Mouse (Mus musculus) layer of hippocampus, adult 2 months (tissue): ENCODE measurements around the gene Gm28042. TPM values are rescaled to one million over a fixed set of nuclear protein-coding genes. Genes with fewer than 3 reads are reported as not detected.

ENCODE experiments used
- DNase-seq, 2 experiments: peaks; one replicate each; pipeline ENCODE4 v3.0.0; 2022; ENCODE audit warnings: low spot score in 2 of 2
- H3K27ac ChIP-seq: fragments of 200-600 bp; 2 replicates; pipeline ENCODE4 v1.8.1; 2022
- H3K4me3 ChIP-seq: fragments of 200-600 bp; 2 replicates; pipeline ENCODE4 v1.8.1; 2022; ENCODE audit warnings: mild to moderate bottlenecking
- CTCF ChIP-seq: fragments of 200-600 bp; conservative IDR thresholded peaks from 2 replicates; pipeline ENCODE4 v1.8.1; 2022; ENCODE audit warnings: antibody characterized with exemption, mild to moderate bottlenecking, moderate library complexity
- total RNA-seq, 2 experiments: library from RNA; stranded (reverse); gene quantifications; 2 replicates each; pipeline ENCODE4 v1.2.3; 2021

Gm28042 gene
- total RNA-seq, 2 experiments from 2014 or later: 1.1 to 2.4 TPM

DNA sequence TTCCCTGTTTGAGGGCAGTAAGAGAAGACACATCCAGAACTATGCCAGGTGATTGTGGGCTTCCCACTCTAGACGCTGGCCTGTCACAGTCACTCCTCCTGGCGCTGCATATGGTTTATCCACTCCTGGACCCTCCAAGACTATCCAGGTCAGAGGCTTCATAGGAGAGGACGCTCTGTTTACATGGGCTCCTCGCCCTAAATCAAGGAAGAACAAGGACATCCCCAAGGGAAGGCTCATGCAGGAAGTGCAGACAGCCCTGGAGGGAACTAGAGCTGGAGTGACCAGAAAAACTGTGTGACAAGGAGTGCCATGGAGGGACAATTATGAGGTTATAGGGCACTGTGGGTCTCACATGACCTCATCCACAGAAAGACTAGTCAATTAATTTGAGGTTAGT is 29.9 kb upstream of the Gm28042 start:
- no peak for TF ChIP-seq CTCF
- peak overlapping the region; percentile 29; the same call in 1 of the 2 replicates for H3K27ac ChIP-seq

GRCm38 (mm10) chr2:119999731-120000130 is 27.6 kb upstream of the Gm28042 start:
- TF ChIP-seq CTCF: no peak
- Histone ChIP-seq H3K27ac (no peak overlapping the region), H3K4me3 (no peak overlapping the region)
- DNase-seq: no peak

More for the DNA sequence above, 29.9 kb upstream of the Gm28042 start:
- no peak for DNase-seq
- no peak overlapping the region for H3K4me3 ChIP-seq

DNA sequence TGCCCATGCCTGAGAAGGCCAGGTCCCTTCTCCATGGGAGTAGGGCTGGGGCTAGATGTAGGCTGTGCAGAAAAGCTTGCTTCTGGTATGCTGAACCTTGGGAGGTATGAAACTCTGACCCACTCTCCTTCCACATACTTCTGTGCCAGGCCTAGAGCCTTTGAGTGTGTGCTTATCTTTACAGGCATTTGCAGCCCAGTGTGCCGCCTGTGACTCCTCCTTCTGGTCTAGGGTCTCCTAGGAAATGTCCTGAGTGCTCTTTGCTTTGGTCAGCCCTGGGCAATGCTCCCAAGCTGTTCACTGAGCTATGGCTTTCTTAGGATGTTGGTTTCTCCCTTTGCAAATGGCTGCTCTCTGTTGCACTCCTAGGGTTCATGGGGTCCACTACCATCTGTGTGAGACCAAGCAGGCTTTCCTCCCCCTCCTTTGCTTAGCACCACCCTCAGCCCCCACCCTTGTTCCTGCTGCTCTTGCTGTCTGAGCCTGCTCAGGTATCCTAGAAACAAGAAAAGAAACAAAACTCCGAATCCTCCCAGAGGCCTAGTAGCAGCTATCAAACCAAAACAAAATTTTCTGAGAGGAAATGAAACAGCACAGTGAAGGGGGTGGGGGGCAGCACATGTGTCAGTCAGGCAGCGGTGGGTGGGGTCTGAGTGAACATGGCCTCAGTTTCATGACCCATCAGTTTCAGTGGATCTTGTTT is 26.3 kb upstream of the Gm28042 start:
- DNase-seq: no peak
- no peak overlapping the region; the same call in 1 of the 2 replicates for H3K27ac ChIP-seq
- H3K4me3 ChIP-seq: no peak overlapping the region
- no peak for TF ChIP-seq CTCF

DNA sequence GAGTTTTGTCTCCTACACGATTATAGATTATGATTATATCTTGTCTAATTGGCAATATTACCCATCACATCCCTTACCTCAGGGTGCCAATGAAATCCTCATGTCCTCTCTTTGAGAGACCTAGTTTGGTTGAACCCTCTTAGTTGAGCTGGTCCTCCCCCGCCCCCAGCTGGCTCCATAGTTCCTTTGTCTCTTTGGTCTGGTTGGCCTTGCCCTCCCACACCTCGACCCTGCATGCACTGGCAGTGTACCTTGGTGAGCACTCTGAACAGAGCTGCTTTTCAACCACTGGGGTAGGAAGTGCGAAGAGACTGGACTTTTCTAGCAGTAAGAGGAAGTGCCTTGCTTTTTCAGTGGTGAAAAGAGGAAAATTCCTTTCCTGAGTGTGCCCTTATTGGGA is 25.3 kb upstream of the Gm28042 start:
- Histone ChIP-seq H3K4me3 (no peak overlapping the region), H3K27ac (no peak overlapping the region)
- DNase-seq: no peak
- no peak for TF ChIP-seq CTCF

DNA sequence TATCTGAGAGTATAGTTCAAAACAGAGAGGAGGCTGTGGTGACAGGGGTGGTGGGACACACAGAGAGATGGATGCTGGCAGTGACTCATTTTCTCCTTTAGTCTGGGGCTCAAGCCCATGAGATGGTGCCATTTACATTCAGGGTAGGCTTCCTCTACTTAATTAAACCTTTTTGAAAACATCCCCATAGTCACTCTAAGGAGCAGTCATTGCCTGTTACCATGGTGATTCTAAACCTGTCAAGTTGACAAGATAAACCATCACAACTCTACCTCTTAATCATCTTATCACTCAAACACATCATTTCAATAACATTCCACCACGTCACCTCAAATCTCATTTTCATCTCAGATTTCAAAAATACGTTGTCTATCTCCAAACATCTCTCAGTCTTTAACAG is 23.3 kb upstream of the Gm28042 start:
- DNase-seq: no peak
- TF ChIP-seq CTCF: no peak
- no peak overlapping the region for H3K4me3 ChIP-seq
- no peak overlapping the region for H3K27ac ChIP-seq

GRCm38 (mm10) chr2:120006696-120007095 is 20.6 kb upstream of the Gm28042 start:
- no peak for DNase-seq
- no peak for TF ChIP-seq CTCF
- Histone ChIP-seq H3K4me3 (no peak overlapping the region), H3K27ac (no peak overlapping the region)

- no peak overlapping the region for H3K4me3 ChIP-seq
- no peak overlapping the region for H3K27ac ChIP-seq
- TF ChIP-seq CTCF: no peak
- DNase-seq: no peak
Measured at GRCm38 (mm10) chr2:120007680-120008210, 19.5 kb upstream of the Gm28042 start.

DNA sequence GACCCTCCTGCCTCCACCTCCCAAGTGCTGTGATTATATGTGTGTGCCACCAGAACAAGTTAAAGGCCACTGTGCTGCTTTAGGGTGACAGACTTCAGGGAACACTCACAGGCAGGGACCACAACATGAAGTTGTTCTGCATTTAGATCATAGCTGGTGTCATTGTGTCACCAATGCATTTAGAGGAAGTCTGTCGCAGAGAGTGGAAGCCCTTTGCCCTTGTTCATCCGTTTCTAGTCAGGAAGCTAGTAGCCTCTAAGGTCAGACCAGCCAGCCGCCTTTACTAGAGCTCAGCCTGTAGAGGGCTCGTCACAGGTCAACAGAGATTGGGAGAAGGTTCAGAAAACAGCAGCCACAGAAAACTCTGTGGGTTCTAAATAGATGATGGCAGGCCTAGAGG is 18.6 kb upstream of the Gm28042 start:
- no peak for TF ChIP-seq CTCF
- Histone ChIP-seq H3K4me3 (no peak overlapping the region), H3K27ac (no peak overlapping the region)
- no peak for DNase-seq

DNA sequence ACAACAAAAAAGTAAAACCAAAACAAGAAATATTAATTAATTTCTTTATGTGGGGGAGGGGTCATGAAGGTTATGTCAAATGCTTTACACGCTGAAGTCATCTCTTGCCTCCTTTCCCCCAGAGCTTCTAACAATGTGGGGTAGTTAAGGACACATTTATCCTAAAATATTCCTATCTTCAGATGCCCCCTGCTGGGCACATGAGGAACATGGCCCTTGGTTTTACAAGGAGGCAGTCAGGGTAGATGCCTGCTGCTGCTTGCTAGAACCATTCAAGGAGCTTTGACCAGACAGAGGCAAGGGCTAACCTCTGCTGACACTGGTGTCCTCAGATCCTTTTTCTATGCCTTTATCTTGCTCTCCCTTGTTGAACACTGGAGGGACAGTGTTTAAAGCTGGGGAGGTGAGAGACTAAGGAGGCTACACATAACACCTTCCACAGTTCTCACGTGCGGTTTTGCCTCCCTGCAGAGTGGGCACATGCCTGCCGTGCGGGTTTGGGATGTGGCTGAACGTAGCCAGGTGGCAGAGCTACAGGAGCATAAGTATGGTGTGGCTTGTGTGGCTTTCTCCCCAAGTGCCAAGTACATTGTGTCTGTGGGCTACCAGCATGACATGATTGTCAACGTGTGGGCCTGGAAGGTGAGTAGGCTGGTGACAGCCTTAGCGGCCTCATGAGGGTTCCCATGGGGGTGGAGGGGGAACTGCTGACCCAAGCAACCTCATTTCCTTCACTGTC is 15.7 kb upstream of the Gm28042 start:
- TF ChIP-seq CTCF: peak; percentile 91
- Histone ChIP-seq H3K27ac (no peak overlapping the region), H3K4me3 (no peak overlapping the region)
- DNase-seq: peak; percentile 41 to 58

DNA sequence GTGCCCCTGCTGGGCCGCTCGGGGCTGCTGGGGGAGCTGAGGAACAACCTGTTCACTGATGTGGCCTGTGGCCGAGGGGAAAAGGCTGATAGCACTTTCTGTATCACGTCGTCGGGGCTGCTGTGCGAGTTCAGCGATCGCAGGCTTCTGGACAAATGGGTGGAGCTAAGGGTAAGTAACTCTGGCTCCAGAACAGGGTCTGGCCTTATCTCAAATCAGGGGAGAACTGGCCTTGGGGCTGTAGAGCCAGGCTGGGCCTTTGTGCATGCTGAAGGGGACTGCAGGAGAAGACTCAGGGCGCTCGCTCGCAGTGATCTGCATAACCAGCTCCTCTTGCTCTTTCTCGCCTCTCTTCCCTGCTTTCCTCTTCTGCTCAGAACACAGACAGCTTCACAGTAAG is 14.4 kb upstream of the Gm28042 start:
- Histone ChIP-seq H3K4me3 (no peak overlapping the region), H3K27ac (no peak overlapping the region)
- no peak for DNase-seq
- no peak for TF ChIP-seq CTCF

GRCm38 (mm10) chr2:120013831-120014486 is 13.3 kb upstream of the Gm28042 start:
- no peak for TF ChIP-seq CTCF
- no peak for DNase-seq
- H3K4me3 ChIP-seq: no peak overlapping the region
- H3K27ac ChIP-seq: no peak overlapping the region

DNA sequence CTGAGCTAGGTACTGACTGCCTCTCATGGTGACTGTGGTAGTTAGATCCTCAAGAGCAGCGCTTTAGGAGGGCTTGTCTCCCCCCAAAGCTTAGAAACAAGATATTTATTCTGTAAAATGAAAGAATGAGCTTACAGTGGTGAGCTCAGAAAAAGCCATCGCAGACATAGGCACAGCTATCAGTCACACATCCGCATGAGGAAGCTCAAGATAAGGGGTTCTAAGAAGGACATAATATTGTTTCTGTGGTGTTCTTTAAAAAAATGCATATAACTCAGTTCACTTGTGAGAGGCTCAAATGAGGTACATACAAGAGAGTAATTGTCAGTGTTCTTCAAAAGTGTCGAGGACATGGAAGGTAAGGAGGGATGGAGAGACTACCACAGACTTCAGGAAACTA is 11.4 kb upstream of the Gm28042 start:
- H3K4me3 ChIP-seq: no peak overlapping the region
- no peak for TF ChIP-seq CTCF
- no peak overlapping the region for H3K27ac ChIP-seq
- DNase-seq: no peak

DNA sequence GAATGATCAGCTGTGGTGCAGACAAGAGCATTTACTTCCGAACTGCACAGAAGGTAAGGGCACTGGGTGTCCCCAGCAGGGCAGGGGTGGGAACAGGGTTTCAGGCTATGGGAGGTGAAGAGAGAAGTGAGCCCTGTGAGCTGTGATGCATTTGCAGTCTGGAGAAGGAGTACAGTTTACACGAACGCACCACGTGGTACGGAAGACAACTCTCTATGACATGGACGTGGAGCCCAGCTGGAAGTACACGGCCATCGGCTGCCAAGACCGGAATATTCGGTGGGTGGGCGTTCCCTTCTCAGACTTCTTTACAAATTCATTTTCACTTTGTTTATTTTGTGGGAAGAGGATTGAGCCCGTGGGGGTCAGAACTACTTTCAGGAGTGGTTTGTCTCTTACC is 9.7 kb upstream of the Gm28042 start:
- TF ChIP-seq CTCF: no peak
- DNase-seq: no peak
- H3K27ac ChIP-seq: no peak overlapping the region
- H3K4me3 ChIP-seq: no peak overlapping the region

DNA sequence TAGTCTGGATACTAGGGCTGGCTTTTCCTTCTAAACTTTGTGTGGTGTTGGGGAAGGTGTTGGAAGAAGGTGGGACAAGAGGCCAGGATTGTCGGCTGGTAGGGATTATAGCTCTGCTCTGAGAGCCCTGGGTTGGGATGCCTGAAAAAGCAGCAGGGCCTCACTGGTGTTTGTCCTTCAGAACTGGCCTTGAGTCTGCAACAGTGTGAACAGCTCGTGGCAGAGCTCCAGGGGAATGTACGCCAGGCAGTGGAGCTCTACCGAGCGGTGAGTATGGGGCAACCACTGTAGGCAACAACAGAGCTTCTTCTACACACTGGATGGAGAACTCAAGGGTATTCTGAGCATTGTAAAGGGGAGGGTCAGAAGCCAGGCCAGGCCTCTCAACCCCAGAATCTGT is 3.0 kb upstream of the Gm28042 start:
- TF ChIP-seq CTCF: no peak
- Histone ChIP-seq H3K4me3 (no peak overlapping the region), H3K27ac (no peak overlapping the region)
- no peak for DNase-seq
